Mouse (Mus musculus): ENCODE measurements around the gene Gkap1. TPM values are rescaled to one million over a fixed set of nuclear protein-coding genes. Genes with fewer than 3 reads are reported as not detected.

Gkap1 gene
- 29.5 and 29.7 TPM in 2 replicates for polyA plus RNA-seq (2015; fragmentation: Nextera tagmentation; extraction: Ambion mirVana)

GRCm38 (mm10) chr13:58275599-58275998 is at the start of gene Gkap1:
Gene Gkap1, minus strand, starts transcription at chr13:58275699.
- Histone ChIP-seq H3K36me3 (no peaks in the 10 kb centered on the region), H3K4me1 (replicated peaks) (peaks cover 26% of the 10 kb centered on the region), H3K9ac (peak within 1 kb of the TSS; percentile 88), H3K4me3 (peak within 1 kb of the TSS; percentile 91), H3K9me3 (no peaks in the 10 kb centered on the region), H3K4me2 (peak within 1 kb of the TSS; percentile 74), H3K27me3 (no peaks in the 10 kb centered on the region), H3K27ac (replicated peaks) (peak within 1 kb of the TSS; percentile 87)
- no peak for ATAC-seq (ENCODE audit: low read depth)
- WGBS, result 76% methylated on average over 8 of the region's 8 CpGs

- ATAC-seq (ENCODE audit: low read depth), result no peak
- Histone ChIP-seq H3K27ac (replicated peaks) (no peak overlapping the region), H3K4me3 (no peak overlapping the region), H3K4me1 (replicated peaks) (peaks cover 5% of the 10 kb centered on the region; the same call in 1 of the 2 replicates), H3K9me3 (no peaks in the 10 kb centered on the region), H3K27me3 (no peaks in the 10 kb centered on the region), H3K36me3 (no peaks in the 10 kb centered on the region), H3K9ac (no peak overlapping the region), H3K4me2 (no peak overlapping the region)
- WGBS, result 39% methylated on average over 2 of the region's 2 CpGs
These were observed 42.3 kb upstream of the Gkap1 start for GRCm38 (mm10) chr13:58317768-58318167.

GRCm38 (mm10) chr13:58314991-58315390 is 39.5 kb upstream of the Gkap1 start:
- H3K27me3 ChIP-seq, result no peaks in the 10 kb centered on the region
- H3K4me3 ChIP-seq, result no peak overlapping the region
- no peak overlapping the region for H3K9ac ChIP-seq
- 64% methylated on average over 6 of the region's 6 CpGs for WGBS
- H3K4me2 ChIP-seq, result no peak overlapping the region
- no peaks in the 10 kb centered on the region for H3K9me3 ChIP-seq
- no peak overlapping the region for H3K27ac ChIP-seq (replicated peaks)
- H3K4me1 ChIP-seq (replicated peaks), result peaks cover 5% of the 10 kb centered on the region; the same call in 1 of the 2 replicates
- H3K36me3 ChIP-seq, result no peaks in the 10 kb centered on the region
- no peak for ATAC-seq (ENCODE audit: low read depth)

DNA sequence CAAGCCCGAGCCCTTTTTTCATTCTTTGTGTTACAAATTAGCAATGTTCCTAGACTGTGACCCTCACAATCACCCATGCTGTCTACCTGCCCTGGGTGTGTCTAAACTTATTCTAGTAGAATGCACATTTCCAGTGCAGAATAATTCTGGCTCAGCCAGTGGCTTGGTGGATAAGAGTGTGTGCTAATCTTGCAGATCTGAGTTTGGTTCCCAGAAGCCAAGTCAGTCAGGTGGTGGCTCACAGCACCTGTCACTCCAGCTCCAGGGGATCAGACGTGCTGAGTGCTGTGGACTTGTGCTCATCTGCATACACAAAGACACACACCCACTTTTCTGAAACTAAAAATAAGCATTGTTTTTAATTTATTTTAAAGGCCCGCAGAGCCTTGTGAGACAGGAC is 38.3 kb upstream of the Gkap1 start:
- Histone ChIP-seq H3K4me3 (no peak overlapping the region), H3K9ac (no peak overlapping the region), H3K27me3 (no peaks in the 10 kb centered on the region), H3K27ac (replicated peaks) (no peak overlapping the region), H3K4me1 (replicated peaks) (peaks cover 5% of the 10 kb centered on the region; the same call in 1 of the 2 replicates), H3K9me3 (no peaks in the 10 kb centered on the region), H3K36me3 (no peaks in the 10 kb centered on the region), H3K4me2 (no peak overlapping the region)
- WGBS, result 73% methylated on average over 3 of the region's 3 CpGs
- ATAC-seq (ENCODE audit: low read depth), result no peak

DNA sequence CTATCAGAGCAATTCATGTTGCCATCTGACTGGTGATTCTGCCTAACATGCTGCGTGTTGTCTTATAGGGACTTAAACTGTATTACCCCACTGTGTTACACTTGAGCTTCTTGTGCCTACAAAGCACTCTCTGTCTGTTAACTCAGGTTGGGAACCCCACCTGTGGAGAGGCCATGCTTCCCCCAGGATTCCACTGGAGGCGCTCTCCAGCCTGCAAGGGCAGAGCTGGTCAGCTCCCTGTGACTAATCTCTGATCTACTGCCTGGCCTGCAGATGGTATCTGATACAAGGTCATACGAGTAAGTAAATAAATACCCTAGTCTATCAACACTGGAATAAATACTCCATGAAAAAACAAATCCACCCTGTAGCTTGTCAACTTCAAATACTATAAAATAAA is 35.9 kb upstream of the Gkap1 start:
- ATAC-seq (ENCODE audit: low read depth), result no peak
- Histone ChIP-seq H3K9me3 (no peaks in the 10 kb centered on the region), H3K27me3 (no peaks in the 10 kb centered on the region), H3K9ac (no peak overlapping the region), H3K4me2 (no peak overlapping the region), H3K4me3 (no peak overlapping the region), H3K4me1 (replicated peaks) (no peaks in the 10 kb centered on the region), H3K27ac (replicated peaks) (no peak overlapping the region), H3K36me3 (no peaks in the 10 kb centered on the region)
- 47% methylated on average over 3 of the region's 3 CpGs for WGBS

DNA sequence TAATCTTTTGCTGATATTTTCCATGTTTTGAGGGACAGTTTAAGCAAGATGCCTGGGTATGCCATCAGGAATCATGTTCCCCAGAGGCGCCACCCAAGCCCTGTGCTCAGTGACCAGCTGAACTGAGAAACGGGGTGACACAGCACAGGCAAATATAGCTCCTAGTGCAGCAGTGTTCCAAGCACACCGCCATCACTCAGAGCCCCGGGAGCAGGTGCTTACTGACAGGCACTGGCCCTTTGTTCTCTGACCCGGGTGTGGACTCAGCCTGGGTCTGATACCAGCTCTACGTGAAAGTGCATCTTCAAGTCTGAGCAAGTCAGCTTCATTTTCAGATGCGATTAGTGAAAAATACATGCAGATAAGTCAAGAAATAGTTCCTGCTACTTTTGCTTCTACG is 34.0 kb upstream of the Gkap1 start:
- H3K9me3 ChIP-seq, result no peaks in the 10 kb centered on the region
- no peak for ATAC-seq (ENCODE audit: low read depth)
- no peaks in the 10 kb centered on the region for H3K4me1 ChIP-seq (replicated peaks)
- no peaks in the 10 kb centered on the region for H3K36me3 ChIP-seq
- WGBS, result 59% methylated on average over 8 of the region's 8 CpGs
- no peaks in the 10 kb centered on the region for H3K27me3 ChIP-seq
- no peak overlapping the region for H3K27ac ChIP-seq (replicated peaks)
- no peak overlapping the region for H3K9ac ChIP-seq
- H3K4me2 ChIP-seq, result no peak overlapping the region
- H3K4me3 ChIP-seq, result no peak overlapping the region

GRCm38 (mm10) chr13:58307453-58307852 is 32.0 kb upstream of the Gkap1 start:
- WGBS, result 90% methylated on average over 5 of the region's 5 CpGs
- Histone ChIP-seq H3K27me3 (no peaks in the 10 kb centered on the region), H3K4me3 (no peak overlapping the region), H3K9me3 (no peaks in the 10 kb centered on the region), H3K4me1 (replicated peaks) (no peaks in the 10 kb centered on the region), H3K4me2 (no peak overlapping the region), H3K27ac (replicated peaks) (no peak overlapping the region), H3K36me3 (no peaks in the 10 kb centered on the region), H3K9ac (no peak overlapping the region)
- ATAC-seq (ENCODE audit: low read depth), result no peak

DNA sequence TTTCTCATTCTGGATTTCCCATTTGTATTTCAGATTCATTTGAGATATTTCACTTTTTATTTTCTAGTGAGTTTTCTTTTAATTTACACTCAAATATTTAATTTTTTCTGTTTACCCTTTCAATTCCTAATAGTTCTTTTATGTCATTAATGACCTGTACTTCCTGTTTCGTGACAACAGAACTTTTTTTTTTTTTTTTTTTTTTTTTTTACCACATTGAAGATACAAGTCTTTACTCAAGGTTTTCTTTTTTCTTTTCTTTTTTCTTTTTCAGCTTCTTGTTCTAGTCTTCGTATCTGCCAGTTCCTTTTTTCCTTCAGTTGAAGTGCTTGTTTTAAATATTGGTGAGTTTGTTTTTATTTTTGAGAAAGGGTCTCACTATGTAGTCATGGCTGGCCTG is 29.7 kb upstream of the Gkap1 start:
- H3K36me3 ChIP-seq, result no peaks in the 10 kb centered on the region
- H3K27ac ChIP-seq (replicated peaks), result no peak overlapping the region
- no peaks in the 10 kb centered on the region for H3K27me3 ChIP-seq
- no peaks in the 10 kb centered on the region for H3K9me3 ChIP-seq
- no peak for ATAC-seq (ENCODE audit: low read depth)
- H3K9ac ChIP-seq, result no peak overlapping the region
- 82% methylated on average over 2 of the region's 2 CpGs for WGBS
- H3K4me2 ChIP-seq, result no peak overlapping the region
- H3K4me1 ChIP-seq (replicated peaks), result no peaks in the 10 kb centered on the region
- H3K4me3 ChIP-seq, result no peak overlapping the region

DNA sequence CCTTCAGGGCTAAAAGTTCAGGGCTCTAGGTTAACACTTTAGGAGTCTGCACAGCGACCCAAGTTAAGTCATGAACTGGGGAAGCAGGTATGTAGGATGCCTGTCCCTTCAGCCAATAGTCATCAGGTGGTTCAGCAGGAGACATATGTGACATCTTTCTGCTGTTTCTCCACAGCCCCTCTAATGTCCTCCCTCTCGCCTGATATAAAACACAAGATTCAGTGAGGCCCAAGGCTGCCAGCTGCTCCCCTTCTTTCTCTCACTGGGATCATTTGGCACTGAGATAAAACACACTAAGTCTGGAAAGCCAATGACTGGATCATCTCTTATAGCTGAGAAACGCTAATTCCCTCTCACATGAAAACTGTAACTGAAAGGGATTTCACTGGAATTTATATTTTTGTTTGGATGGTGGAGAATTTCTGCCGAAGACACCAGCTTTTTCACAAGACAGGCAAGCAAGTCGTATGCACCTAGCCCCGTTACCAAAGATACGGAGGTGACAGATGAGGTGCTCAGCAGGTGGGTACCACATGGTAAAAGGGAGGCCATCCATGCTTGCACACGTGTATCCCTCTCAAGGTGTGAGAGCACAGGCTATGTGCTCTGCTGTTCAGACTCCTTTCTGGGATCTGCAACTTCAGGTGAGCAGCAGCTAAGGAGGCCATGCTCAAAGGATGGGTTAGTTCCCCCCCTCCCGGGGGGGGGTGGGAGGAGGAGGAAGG is 27.1 kb upstream of the Gkap1 start:
- no peaks in the 10 kb centered on the region for H3K9me3 ChIP-seq
- ATAC-seq (ENCODE audit: low read depth), result no peak
- H3K9ac ChIP-seq, result no peak overlapping the region
- no peak overlapping the region for H3K4me2 ChIP-seq
- no peaks in the 10 kb centered on the region for H3K27me3 ChIP-seq
- H3K27ac ChIP-seq (replicated peaks), result no peak overlapping the region
- no peak overlapping the region for H3K4me3 ChIP-seq
- 76% methylated on average over 9 of the region's 9 CpGs for WGBS
- no peaks in the 10 kb centered on the region for H3K4me1 ChIP-seq (replicated peaks)
- no peaks in the 10 kb centered on the region for H3K36me3 ChIP-seq

DNA sequence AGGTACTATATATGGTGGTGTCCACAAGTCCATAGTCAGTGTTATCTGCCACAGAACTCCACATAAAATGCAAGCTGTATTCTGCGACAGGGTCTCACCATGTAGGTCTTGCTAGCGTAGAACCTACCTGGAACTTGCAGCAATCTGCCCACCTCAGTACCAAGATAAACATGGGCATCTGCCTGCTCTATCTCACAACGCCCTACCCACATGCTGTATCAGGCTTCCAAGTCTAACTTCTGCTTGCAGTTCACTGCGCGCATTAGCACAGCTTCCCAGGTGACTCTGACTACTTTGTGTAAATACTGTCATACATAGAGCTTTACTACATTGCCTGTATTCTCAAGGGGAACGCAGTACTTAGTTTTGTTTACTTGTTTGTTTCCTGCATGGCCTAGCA is 26.5 kb upstream of the Gkap1 start:
- 94% methylated on average over 6 of the region's 6 CpGs for WGBS
- Histone ChIP-seq H3K4me1 (replicated peaks) (no peaks in the 10 kb centered on the region), H3K27ac (replicated peaks) (no peak overlapping the region), H3K4me3 (no peak overlapping the region), H3K4me2 (no peak overlapping the region), H3K9me3 (no peaks in the 10 kb centered on the region), H3K36me3 (no peaks in the 10 kb centered on the region), H3K27me3 (no peaks in the 10 kb centered on the region), H3K9ac (no peak overlapping the region)
- no peak for ATAC-seq (ENCODE audit: low read depth)

DNA sequence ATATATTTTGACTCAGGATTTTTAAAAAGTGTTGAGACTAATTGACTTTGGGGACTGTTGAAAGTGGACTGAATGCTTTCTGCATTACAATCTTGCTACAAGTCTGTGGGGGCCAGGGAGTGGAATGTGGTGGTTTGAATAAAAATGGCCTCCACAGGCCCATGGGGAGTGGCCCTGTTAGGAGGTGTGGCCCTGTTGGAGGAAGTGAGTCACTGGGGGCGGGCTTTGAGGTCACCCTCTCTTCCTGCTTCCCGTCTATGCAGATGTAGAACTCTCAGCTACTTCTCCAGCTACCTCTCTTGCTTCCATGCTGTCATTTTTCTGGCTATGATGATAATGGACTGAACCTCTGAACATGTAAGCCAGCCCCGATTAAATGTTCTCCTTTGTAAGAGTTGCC is 23.3 kb upstream of the Gkap1 start:
- Histone ChIP-seq H3K9ac (no peak overlapping the region), H3K9me3 (no peaks in the 10 kb centered on the region), H3K27me3 (no peaks in the 10 kb centered on the region), H3K36me3 (no peaks in the 10 kb centered on the region), H3K4me1 (replicated peaks) (no peaks in the 10 kb centered on the region), H3K4me2 (no peak overlapping the region), H3K4me3 (no peak overlapping the region), H3K27ac (replicated peaks) (no peak overlapping the region)
- whole genome bisulfite sequencing, result 84% methylated on average over 3 of the region's 3 CpGs
- no peak for ATAC-seq (ENCODE audit: low read depth)

DNA sequence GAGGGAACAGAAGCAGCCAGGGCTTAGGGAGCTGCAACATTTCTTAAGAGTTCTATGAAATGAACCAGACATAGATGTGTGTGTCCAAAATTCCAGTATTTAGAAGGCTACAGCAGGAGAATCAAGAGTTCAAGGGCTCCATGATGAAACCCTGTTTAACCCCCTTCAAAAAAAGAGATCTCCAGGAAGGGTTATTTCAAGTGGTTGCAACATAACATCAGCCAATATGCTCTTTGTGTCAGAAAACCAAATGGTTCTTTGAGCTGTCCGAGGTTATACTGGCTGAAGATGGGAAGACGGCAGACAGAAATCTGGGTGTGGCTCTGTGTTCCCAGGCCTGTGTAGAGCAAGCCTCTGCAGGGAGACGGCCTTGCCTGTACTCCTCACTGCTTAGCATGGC is 20.1 kb upstream of the Gkap1 start:
- H3K27me3 ChIP-seq, result no peaks in the 10 kb centered on the region

GRCm38 (mm10) chr13:58292811-58293210 is 17.3 kb upstream of the Gkap1 start:
- Histone ChIP-seq H3K27ac (replicated peaks) (no peak overlapping the region), H3K36me3 (no peaks in the 10 kb centered on the region), H3K9ac (peak overlapping the region; percentile 9; the same call in 1 of the 2 replicates), H3K9me3 (no peaks in the 10 kb centered on the region), H3K27me3 (no peaks in the 10 kb centered on the region), H3K4me2 (no peak overlapping the region), H3K4me3 (no peak overlapping the region), H3K4me1 (replicated peaks) (peaks cover 5% of the 10 kb centered on the region)
- ATAC-seq (ENCODE audit: low read depth), result no peak
- WGBS, result 8% methylated on average over 5 of the region's 5 CpGs

More for the DNA sequence above, 20.1 kb upstream of the Gkap1 start:
- no peak overlapping the region for H3K4me3 ChIP-seq
- no peak for ATAC-seq (ENCODE audit: low read depth)
- H3K9me3 ChIP-seq, result no peaks in the 10 kb centered on the region
- peaks cover 5% of the 10 kb centered on the region for H3K4me1 ChIP-seq (replicated peaks)
- H3K9ac ChIP-seq, result no peak overlapping the region
- H3K36me3 ChIP-seq, result no peaks in the 10 kb centered on the region
- no peak overlapping the region for H3K27ac ChIP-seq (replicated peaks)
- no peak overlapping the region for H3K4me2 ChIP-seq
- WGBS, result 87% methylated on average over 3 of the region's 3 CpGs
